Mouse (Mus musculus): Measurements from ENCODE around the gene Olfm1. TPM values are rescaled to one million over a fixed set of nuclear protein-coding genes. Genes with fewer than 3 reads are reported as not detected.
A peak's percentile ranks its signal among the peaks of the same experiment; 100 is the strongest.

Gene Olfm1
- polyA plus RNA-seq, 1 experiment from 2014 or later: 328 TPM

DNA sequence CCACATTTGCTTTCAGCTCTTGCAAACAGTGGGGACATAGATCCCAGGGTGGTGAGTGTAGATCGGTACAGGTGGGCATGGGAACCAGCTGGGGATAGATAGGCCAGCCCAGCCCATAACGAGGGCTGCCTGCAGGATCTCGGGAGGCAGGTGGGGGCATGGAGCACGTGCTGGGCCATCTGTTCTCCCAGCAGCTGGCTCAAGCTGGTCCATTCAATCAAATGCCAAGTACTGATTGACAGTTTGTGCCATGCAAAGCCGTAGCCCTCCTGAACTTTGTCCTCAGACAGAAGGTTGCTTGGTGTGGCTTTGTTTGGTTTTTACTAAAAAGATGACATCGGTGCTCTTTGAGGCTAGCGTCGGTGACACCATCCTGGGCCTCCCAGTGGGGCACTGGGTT, 2.9 kb downstream of the Olfm1 start:
- no peak for ATAC-seq
- peak overlapping the region; percentile 18; the same call in 1 of the 2 replicates for H3K4me3 ChIP-seq (ENCODE audit: low read length)
- H3K4me1 ChIP-seq (ENCODE audit: control insufficient read depth, insufficient read depth, low read depth, low read length): peaks cover 20% of the 10 kb centered on the region
- H3K27ac ChIP-seq (ENCODE audit: low read depth, low read length): no peak overlapping the region
- H3K27me3 ChIP-seq (replicated peaks; ENCODE audit: control insufficient read depth, insufficient read depth, low read length): no peaks in the 10 kb centered on the region; the same call in 1 of the 2 replicates
- 31% methylated on average over 8 of the region's 8 CpGs for WGBS
- H3K4me2 ChIP-seq (ENCODE audit: low read length): peak overlapping the region; percentile 70
- H3K36me3 ChIP-seq (ENCODE audit: control insufficient read depth, insufficient read depth, low read length): no peaks in the 10 kb centered on the region
- H3K9ac ChIP-seq (ENCODE audit: low read depth, low read length): peak overlapping the region; percentile 48
- no peaks in the 10 kb centered on the region for H3K9me3 ChIP-seq (ENCODE audit: control insufficient read depth, low read length)

DNA sequence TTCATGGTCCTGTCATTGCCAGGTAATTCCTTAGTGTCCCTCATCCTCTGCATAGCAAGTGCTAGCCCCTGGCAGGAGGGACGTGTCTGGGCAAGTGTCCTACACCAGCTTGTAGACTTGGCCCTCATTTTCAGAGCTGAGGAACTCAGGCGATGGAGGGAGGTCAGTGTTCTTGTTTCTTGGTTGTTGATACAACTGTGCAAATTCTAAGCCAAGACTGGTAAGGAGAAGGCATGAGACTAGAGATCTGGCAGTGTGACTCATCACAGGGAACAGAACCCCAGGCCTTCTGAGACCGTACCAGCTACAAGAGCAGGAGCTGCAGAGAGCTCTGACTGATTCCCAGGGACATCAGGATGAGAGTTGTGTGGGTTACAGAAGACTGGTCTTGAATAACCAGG, 8.6 kb downstream of the Olfm1 start:
- Histone ChIP-seq H3K27ac (ENCODE audit: low read depth, low read length) (no peak overlapping the region), H3K4me3 (ENCODE audit: low read length) (no peak overlapping the region), H3K9ac (ENCODE audit: low read depth, low read length) (no peak overlapping the region), H3K36me3 (ENCODE audit: control insufficient read depth, insufficient read depth, low read length) (no peaks in the 10 kb centered on the region), H3K4me2 (ENCODE audit: low read length) (no peak overlapping the region), H3K9me3 (ENCODE audit: control insufficient read depth, low read length) (no peaks in the 10 kb centered on the region), H3K27me3 (replicated peaks; ENCODE audit: control insufficient read depth, insufficient read depth, low read length) (no peaks in the 10 kb centered on the region), H3K4me1 (ENCODE audit: control insufficient read depth, insufficient read depth, low read depth, low read length) (peaks cover 10% of the 10 kb centered on the region)
- no peak for ATAC-seq
- WGBS: 68% methylated on average over 3 of the region's 3 CpGs

DNA sequence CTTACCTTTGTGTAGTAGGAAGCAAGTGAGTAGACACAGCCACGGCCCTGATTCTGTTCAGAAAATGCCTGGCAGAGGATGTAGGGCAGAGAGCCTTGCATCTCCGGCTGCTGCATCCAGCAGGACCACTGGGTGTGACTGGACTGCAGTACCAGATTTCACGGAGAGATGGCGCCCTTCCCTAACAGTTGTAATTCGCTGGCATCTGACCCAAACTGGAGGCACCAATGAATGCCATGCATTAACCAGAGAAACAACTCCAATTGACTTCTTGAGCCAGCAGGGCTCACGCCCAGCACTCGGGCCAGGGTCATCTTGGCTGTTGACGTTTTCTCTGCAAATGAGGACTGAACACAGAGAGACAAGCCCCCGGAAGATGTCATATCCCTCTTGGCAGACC, 11.4 kb downstream of the Olfm1 start:
- Histone ChIP-seq H3K4me1 (ENCODE audit: control insufficient read depth, insufficient read depth, low read depth, low read length) (peaks cover 28% of the 10 kb centered on the region), H3K9ac (ENCODE audit: low read depth, low read length) (no peak overlapping the region), H3K36me3 (ENCODE audit: control insufficient read depth, insufficient read depth, low read length) (no peaks in the 10 kb centered on the region), H3K27ac (ENCODE audit: low read depth, low read length) (no peak overlapping the region), H3K4me2 (ENCODE audit: low read length) (0 out of 2 replicates have a peak overlapping the region, but pooled peaks have one; percentile 10), H3K4me3 (ENCODE audit: low read length) (no peak overlapping the region), H3K9me3 (ENCODE audit: control insufficient read depth, low read length) (no peaks in the 10 kb centered on the region), H3K27me3 (replicated peaks; ENCODE audit: control insufficient read depth, insufficient read depth, low read length) (no peaks in the 10 kb centered on the region)
- WGBS: 4% methylated on average over 9 of the region's 9 CpGs
- ATAC-seq: peak; percentile 55

DNA sequence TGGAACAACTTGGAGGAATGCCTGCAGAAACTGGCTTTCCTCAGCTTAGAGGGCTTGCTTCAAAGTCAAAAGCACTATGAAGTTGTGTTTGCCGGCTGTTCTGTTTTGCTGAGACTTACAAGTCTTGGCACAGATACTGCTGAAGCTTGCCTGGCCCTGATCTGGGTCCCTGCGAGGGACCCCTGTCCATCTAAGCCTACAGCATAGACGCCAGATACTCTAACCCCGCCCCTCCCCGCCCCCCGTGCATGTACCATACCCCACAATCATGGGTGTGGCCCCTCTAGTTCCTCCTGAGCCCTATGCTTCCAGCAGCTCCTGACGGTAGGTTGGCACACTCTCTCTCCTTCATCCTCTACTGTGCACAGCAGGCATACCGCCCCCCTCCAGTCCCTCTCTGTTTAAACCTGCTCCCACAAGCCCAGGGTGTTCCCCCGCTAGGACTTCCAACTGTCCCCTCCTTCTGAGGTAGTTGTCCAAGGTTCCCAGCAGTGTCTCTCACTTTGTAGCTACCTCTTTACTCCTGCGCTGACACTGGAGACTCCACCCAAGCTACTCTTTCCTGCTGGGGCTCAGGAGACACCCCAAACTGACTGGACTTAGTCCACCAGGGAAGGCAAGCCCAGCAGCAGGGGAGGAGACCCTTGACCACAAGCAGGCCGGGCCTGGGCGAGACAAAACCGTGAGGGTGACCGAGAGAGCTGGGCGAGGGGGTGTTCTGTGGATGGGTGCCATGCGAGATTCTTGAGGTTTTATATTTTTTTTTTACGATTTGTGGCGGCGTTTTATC, 12.1 kb downstream of the Olfm1 start:
- H3K9ac ChIP-seq (ENCODE audit: low read depth, low read length): peak overlapping the region; percentile 83
- ATAC-seq: peak; percentile 10; the same call in 1 of the 2 replicates

DNA sequence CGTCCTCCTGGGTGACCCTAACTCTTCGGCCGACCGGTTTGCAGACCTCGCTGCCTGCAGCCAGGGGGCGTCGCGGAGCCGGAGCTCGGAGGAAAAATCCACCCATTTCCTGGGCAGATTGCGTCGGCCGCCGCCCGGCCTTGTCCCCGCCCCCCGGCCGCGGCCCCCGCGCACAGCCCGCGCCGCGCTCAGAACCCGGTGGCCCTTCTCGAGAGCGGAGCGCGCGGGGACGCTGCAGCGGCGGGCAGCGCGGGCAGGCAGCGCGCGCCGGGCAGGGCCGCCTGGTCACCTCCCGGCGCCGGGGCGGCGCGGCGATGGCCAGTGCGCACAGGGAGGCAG, 12.6 kb downstream of the Olfm1 start:
- WGBS: under 1% methylated on average over 28 of the region's 49 CpGs
- peak overlapping the region; percentile 75 for H3K27ac ChIP-seq (ENCODE audit: low read depth, low read length)
- peak overlapping the region; percentile 53 for H3K4me3 ChIP-seq (ENCODE audit: low read length)
- H3K4me1 ChIP-seq (ENCODE audit: control insufficient read depth, insufficient read depth, low read depth, low read length): peaks cover 38% of the 10 kb centered on the region
- H3K27me3 ChIP-seq (replicated peaks; ENCODE audit: control insufficient read depth, insufficient read depth, low read length): no peaks in the 10 kb centered on the region
- peak overlapping the region; percentile 69 for H3K4me2 ChIP-seq (ENCODE audit: low read length)
- peak; percentile 84 for ATAC-seq
- no peaks in the 10 kb centered on the region for H3K9me3 ChIP-seq (ENCODE audit: control insufficient read depth, low read length)
- no peaks in the 10 kb centered on the region for H3K36me3 ChIP-seq (ENCODE audit: control insufficient read depth, insufficient read depth, low read length)
- peak overlapping the region; percentile 83 for H3K9ac ChIP-seq (ENCODE audit: low read depth, low read length)

More for the DNA sequence above, 12.1 kb downstream of the Olfm1 start:
- no peaks in the 10 kb centered on the region for H3K27me3 ChIP-seq (replicated peaks; ENCODE audit: control insufficient read depth, insufficient read depth, low read length)
- peak overlapping the region; percentile 69 for H3K4me2 ChIP-seq (ENCODE audit: low read length)
- no peaks in the 10 kb centered on the region for H3K9me3 ChIP-seq (ENCODE audit: control insufficient read depth, low read length)
- no peak overlapping the region for H3K27ac ChIP-seq (ENCODE audit: low read depth, low read length)
- no peaks in the 10 kb centered on the region for H3K36me3 ChIP-seq (ENCODE audit: control insufficient read depth, insufficient read depth, low read length)
- peaks cover 33% of the 10 kb centered on the region for H3K4me1 ChIP-seq (ENCODE audit: control insufficient read depth, insufficient read depth, low read depth, low read length)
- peak overlapping the region; percentile 53 for H3K4me3 ChIP-seq (ENCODE audit: low read length)
- 15% methylated on average over 19 of the region's 19 CpGs for WGBS

DNA sequence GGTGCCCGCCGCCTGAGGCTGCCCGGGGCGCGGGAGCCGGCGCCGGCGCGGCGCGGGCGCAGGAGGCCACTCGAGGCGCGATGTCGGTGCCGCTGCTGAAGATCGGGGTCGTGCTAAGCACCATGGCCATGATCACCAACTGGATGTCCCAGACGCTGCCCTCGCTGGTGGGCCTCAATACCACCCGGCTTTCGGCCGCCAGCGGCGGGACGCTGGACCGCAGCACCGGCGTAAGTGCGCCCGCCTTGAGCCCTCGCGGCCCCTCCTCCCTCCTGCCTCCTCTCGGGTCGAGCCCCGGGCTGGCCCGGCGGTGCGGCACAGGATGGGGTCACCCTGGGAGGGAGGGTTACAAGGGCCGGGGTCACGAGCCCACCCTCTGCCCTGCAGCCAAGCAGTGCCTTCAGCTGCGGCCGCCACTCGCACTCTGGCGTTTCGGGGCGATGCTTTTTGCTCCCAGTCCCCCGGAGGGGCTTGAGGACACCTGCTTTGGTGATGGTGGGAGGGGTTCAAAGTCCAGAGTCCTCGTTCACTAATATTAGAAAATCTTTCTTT, 13.2 kb downstream of the Olfm1 start:
- peak; percentile 4; the same call in 1 of the 2 replicates for ATAC-seq
- Histone ChIP-seq H3K27me3 (replicated peaks; ENCODE audit: control insufficient read depth, insufficient read depth, low read length) (no peaks in the 10 kb centered on the region), H3K9ac (ENCODE audit: low read depth, low read length) (peak overlapping the region; percentile 83), H3K27ac (ENCODE audit: low read depth, low read length) (peak overlapping the region; percentile 75), H3K4me2 (ENCODE audit: low read length) (peak overlapping the region; percentile 69), H3K4me1 (ENCODE audit: control insufficient read depth, insufficient read depth, low read depth, low read length) (peaks cover 42% of the 10 kb centered on the region), H3K36me3 (ENCODE audit: control insufficient read depth, insufficient read depth, low read length) (no peaks in the 10 kb centered on the region), H3K9me3 (ENCODE audit: control insufficient read depth, low read length) (no peaks in the 10 kb centered on the region), H3K4me3 (ENCODE audit: low read length) (peak overlapping the region; percentile 53)
- WGBS: under 1% methylated on average over 31 of the region's 51 CpGs

DNA sequence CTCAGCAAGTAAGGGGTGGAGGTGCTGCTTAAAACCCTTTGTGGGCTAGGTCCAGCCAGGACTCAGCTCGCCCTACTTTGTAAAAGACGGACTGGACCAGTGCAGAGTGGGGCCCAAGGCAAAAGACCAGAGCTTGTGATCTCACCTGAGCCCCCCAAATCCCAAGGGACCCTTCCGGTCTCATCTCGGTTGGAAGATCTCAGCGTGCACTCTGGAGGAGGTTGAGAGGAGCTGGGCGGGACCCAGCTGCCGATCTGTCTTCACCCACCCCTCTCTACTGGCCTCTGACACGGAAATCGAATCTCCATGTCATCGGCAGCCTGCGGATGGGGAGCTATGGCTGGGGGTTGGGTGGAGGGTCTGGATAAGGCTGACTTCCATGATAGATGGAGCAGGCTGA, 13.7 kb downstream of the Olfm1 start:
- Histone ChIP-seq H3K4me2 (ENCODE audit: low read length) (peak overlapping the region; percentile 69), H3K36me3 (ENCODE audit: control insufficient read depth, insufficient read depth, low read length) (no peaks in the 10 kb centered on the region), H3K4me1 (ENCODE audit: control insufficient read depth, insufficient read depth, low read depth, low read length) (peaks cover 47% of the 10 kb centered on the region), H3K9ac (ENCODE audit: low read depth, low read length) (peak overlapping the region; percentile 83), H3K27me3 (replicated peaks; ENCODE audit: control insufficient read depth, insufficient read depth, low read length) (no peaks in the 10 kb centered on the region), H3K27ac (ENCODE audit: low read depth, low read length) (no peak overlapping the region; the same call in 1 of the 2 replicates), H3K4me3 (ENCODE audit: low read length) (peak overlapping the region; percentile 53), H3K9me3 (ENCODE audit: control insufficient read depth, low read length) (no peaks in the 10 kb centered on the region)
- 20% methylated on average over 11 of the region's 11 CpGs for WGBS
- no peak for ATAC-seq

DNA sequence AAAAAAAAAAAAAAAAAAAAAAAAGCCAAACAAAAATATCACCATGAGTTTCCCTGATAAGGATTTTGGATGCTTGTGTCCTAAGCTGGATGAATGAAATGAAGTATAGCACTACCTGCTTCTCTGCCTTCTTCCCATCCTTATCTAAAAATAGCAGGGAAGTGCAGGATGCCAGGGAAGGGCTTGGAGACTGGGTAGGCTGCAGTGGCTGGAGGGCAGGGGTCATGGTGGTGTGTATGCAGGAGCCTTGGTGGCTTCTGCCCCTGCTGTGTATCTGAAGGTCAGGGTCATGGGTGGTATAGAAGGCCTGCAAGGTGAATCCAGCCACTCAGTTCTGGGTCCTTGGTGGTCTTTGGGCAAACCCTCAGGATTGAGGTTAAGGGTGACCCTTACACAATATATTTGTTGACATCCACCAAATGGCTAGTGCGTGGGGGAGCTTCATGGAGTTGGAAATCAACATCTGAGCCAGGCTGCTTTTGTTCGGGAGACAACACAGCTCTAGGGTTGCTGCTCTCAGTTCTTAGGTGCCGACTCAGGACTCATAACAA, 14.5 kb downstream of the Olfm1 start:
- Histone ChIP-seq H3K27ac (ENCODE audit: low read depth, low read length) (no peak overlapping the region), H3K4me1 (ENCODE audit: control insufficient read depth, insufficient read depth, low read depth, low read length) (peaks cover 55% of the 10 kb centered on the region), H3K4me3 (ENCODE audit: low read length) (peak overlapping the region; percentile 17), H3K4me2 (ENCODE audit: low read length) (peak overlapping the region; percentile 69), H3K9me3 (ENCODE audit: control insufficient read depth, low read length) (no peaks in the 10 kb centered on the region), H3K27me3 (replicated peaks; ENCODE audit: control insufficient read depth, insufficient read depth, low read length) (no peaks in the 10 kb centered on the region), H3K36me3 (ENCODE audit: control insufficient read depth, insufficient read depth, low read length) (no peaks in the 10 kb centered on the region), H3K9ac (ENCODE audit: low read depth, low read length) (peak overlapping the region; percentile 45)
- 68% methylated on average over 3 of the region's 3 CpGs for WGBS
- no peak for ATAC-seq

DNA sequence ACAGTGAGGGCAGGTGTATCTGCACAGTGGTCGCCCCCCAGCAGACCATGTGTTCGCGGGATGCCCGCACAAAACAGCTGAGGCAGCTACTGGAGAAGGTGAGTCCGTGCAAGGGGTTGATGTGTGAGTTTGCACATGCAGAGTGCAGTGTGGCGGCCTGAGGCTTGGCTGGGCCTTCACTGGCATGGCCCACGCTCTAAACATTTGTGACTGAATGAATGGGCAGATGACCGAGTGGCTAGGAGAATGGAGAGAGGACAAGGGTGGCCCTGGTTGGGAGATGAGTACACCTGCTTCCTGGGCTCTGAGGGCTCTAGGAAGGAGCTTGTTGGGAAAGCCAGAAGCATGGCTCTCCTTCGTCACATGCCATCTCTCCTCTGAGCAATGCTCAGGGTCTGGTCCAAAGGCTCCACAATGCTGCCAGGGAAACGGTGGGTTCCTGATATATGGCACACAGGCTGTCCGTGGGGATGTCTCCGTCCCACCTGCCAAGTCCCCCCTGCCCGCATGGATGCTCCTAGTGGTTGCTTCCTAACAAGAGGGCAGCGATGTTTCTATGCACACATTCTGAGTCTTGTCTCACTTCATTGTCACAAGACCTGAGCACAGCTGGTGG, 15.4 kb downstream of the Olfm1 start:
- Histone ChIP-seq H3K9ac (ENCODE audit: low read depth, low read length) (peak overlapping the region; percentile 19), H3K4me2 (ENCODE audit: low read length) (peak overlapping the region; percentile 69), H3K4me3 (ENCODE audit: low read length) (no peak overlapping the region), H3K9me3 (ENCODE audit: control insufficient read depth, low read length) (no peaks in the 10 kb centered on the region), H3K4me1 (ENCODE audit: control insufficient read depth, insufficient read depth, low read depth, low read length) (peaks cover 62% of the 10 kb centered on the region), H3K36me3 (ENCODE audit: control insufficient read depth, insufficient read depth, low read length) (no peaks in the 10 kb centered on the region; the same call in 1 of the 2 replicates), H3K27ac (ENCODE audit: low read depth, low read length) (no peak overlapping the region), H3K27me3 (replicated peaks; ENCODE audit: control insufficient read depth, insufficient read depth, low read length) (no peaks in the 10 kb centered on the region)
- WGBS: 80% methylated on average over 14 of the region's 14 CpGs
- no peak for ATAC-seq
